Mouse (Mus musculus) kidney, postnatal 0 days (tissue): ENCODE results near the gene Serpina16. TPM values are rescaled to one million over a fixed set of nuclear protein-coding genes. Genes with fewer than 3 reads are reported as not detected.
"Not testable (repeated sequence)": the region's sequence is repeated elsewhere in the genome, so short reads cannot be mapped to it uniquely, and the experiment has no call there.

Source experiments
- ATAC-seq: fragments of 200-750 bp; cut with Nextera tagmentation; replicated peaks from 2 replicates; pipeline ENCODE4 v1.8.0; 2017; ENCODE audit warnings: low read depth, moderate number of reproducible peaks, moderate TSS enrichment, moderate library complexity; ENCODE audit not compliant: low FRiP score
- DNase-seq: peaks from one replicate; pipeline ENCODE4 v3.0.0-alpha.2; 2016; ENCODE audit warnings: low spot score
- H3K27ac ChIP-seq: fragments of 300-500 bp; sonication (generic); 2 replicates; pipeline ENCODE4 v1.5.1; 2014; ENCODE audit warnings: mild to moderate bottlenecking
- H3K27me3 ChIP-seq: fragments of 300-500 bp; sonication (generic); 2 replicates; pipeline ENCODE4 v1.6.1; 2014; ENCODE audit warnings: low read length, mixed read lengths; ENCODE audit not compliant: insufficient read depth
- H3K36me3 ChIP-seq: fragments of 300-500 bp; sonication (generic); 2 replicates; pipeline ENCODE4 v1.6.1; 2014; ENCODE audit warnings: low read length, mixed read lengths; ENCODE audit not compliant: insufficient read depth
- H3K4me1 ChIP-seq: fragments of 300-500 bp; sonication (generic); replicated peaks from 2 replicates; pipeline ENCODE4 v1.6.1; 2014; ENCODE audit warnings: antibody characterized with exemption, low read length, mixed read lengths; ENCODE audit not compliant: insufficient read depth
- H3K4me2 ChIP-seq: fragments of 300-500 bp; sonication (generic); 2 replicates; pipeline ENCODE4 v1.6.1; 2014; ENCODE audit warnings: mild to moderate bottlenecking, low read length, moderate library complexity, mixed read lengths
- H3K4me3 ChIP-seq: fragments of 300-500 bp; sonication (generic); replicated peaks from 2 replicates; pipeline ENCODE4 v1.5.1; 2014; ENCODE audit warnings: low read depth, low read length
- H3K9ac ChIP-seq: fragments of 300-500 bp; sonication (generic); 2 replicates; pipeline ENCODE4 v1.6.1; 2014; ENCODE audit warnings: low read depth, low read length
- H3K9me3 ChIP-seq: fragments of 300-500 bp; sonication (generic); replicated peaks from 2 replicates; pipeline ENCODE4 v1.6.1; 2016; ENCODE audit warnings: low read length, inconsistent platforms, mixed read lengths
- CTCF ChIP-seq: IDR thresholded peaks from 2 replicates; pipeline ENCODE4 v1.5.1; 2016; ENCODE audit warnings: antibody characterized with exemption, low read depth, mild to moderate bottlenecking, moderate library complexity
- WGBS: fragments of 180-500 bp; shearing (Covaris S2); extraction: QIAGEN DNeasy Blood & Tissue Kit; methylation state at CpG from one replicate; pipeline ENCODE4 v1.1.7; 2014; 5-methylcytosine and 5-hydroxymethylcytosine counted together
- polyA plus RNA-seq: library from polyadenylated mRNA; unstranded; fragments of >200 nt; fragmentation: Nextera tagmentation; extraction: Ambion mirVana; gene quantifications from 2 replicates; pipeline ENCODE4 v1.2.1, GENCODE M21; 2015

Serpina16 gene
- polyA plus RNA-seq, 1 experiment from 2014 or later: not detected

GRCm38 (mm10) chr12:103688221-103688814 lies 12.4 kb upstream of the Serpina16 start:
- no peak overlapping the region for H3K4me3 ChIP-seq
- 9% methylated on average over 3 of the region's 3 CpGs for WGBS
- H3K9me3 ChIP-seq: no peaks in the 10 kb centered on the region
- H3K36me3 ChIP-seq: no peaks in the 10 kb centered on the region
- DNase-seq (no peak), ATAC-seq (no peak)
- H3K27ac ChIP-seq: no peak overlapping the region
- no peaks in the 10 kb centered on the region for H3K4me1 ChIP-seq
- TF ChIP-seq CTCF: no peak
- no peak overlapping the region for H3K4me2 ChIP-seq
- no peaks in the 10 kb centered on the region for H3K27me3 ChIP-seq
- H3K9ac ChIP-seq: no peak overlapping the region

- ATAC-seq: no peak
- no peaks in the 10 kb centered on the region for H3K4me1 ChIP-seq
- H3K27me3 ChIP-seq: no peaks in the 10 kb centered on the region
- no peak overlapping the region for H3K4me2 ChIP-seq
- no peaks in the 10 kb centered on the region for H3K36me3 ChIP-seq
- H3K27ac ChIP-seq: no peak overlapping the region
- TF ChIP-seq CTCF: no peak
- no peak overlapping the region for H3K9ac ChIP-seq
- no peaks in the 10 kb centered on the region for H3K9me3 ChIP-seq
- WGBS: 33% methylated on average over 7 of the region's 7 CpGs
- DNase-seq: no peak
- H3K4me3 ChIP-seq: no peak overlapping the region
These were observed 11.1 kb upstream of the Serpina16 start for GRCm38 (mm10) chr12:103687021-103687420.

- ATAC-seq (no peak), DNase-seq (no peak)
- Histone ChIP-seq H3K27me3 (no peaks in the 10 kb centered on the region), H3K9me3 (no peaks in the 10 kb centered on the region), H3K27ac (no peak overlapping the region), H3K4me3 (no peak overlapping the region), H3K4me2 (no peak overlapping the region), H3K36me3 (no peaks in the 10 kb centered on the region), H3K9ac (no peak overlapping the region), H3K4me1 (no peaks in the 10 kb centered on the region)
- WGBS: 70% methylated on average over 3 of the region's 3 CpGs
- TF ChIP-seq CTCF: no peak
These were observed 10.1 kb upstream of the Serpina16 start for GRCm38 (mm10) chr12:103686050-103686449.

- ATAC-seq: no peak
- Histone ChIP-seq H3K9me3 (no peaks in the 10 kb centered on the region), H3K36me3 (no peaks in the 10 kb centered on the region), H3K4me2 (no peak overlapping the region), H3K4me3 (no peak overlapping the region), H3K4me1 (no peaks in the 10 kb centered on the region), H3K27me3 (no peaks in the 10 kb centered on the region), H3K27ac (no peak overlapping the region), H3K9ac (no peak overlapping the region)
- 68% methylated on average over 3 of the region's 3 CpGs for WGBS
- DNase-seq: no peak
- TF ChIP-seq CTCF: no peak
These were observed 9.4 kb upstream of the Serpina16 start for GRCm38 (mm10) chr12:103685386-103685785.

- no peak overlapping the region for H3K4me3 ChIP-seq
- no peak for ATAC-seq
- no peak for DNase-seq
- no peak overlapping the region for H3K4me2 ChIP-seq
- H3K27me3 ChIP-seq: no peaks in the 10 kb centered on the region
- no peak overlapping the region for H3K9ac ChIP-seq
- H3K36me3 ChIP-seq: no peaks in the 10 kb centered on the region
- WGBS: 14% methylated on average over 4 of the region's 4 CpGs
- no peaks in the 10 kb centered on the region for H3K9me3 ChIP-seq
- H3K4me1 ChIP-seq: no peaks in the 10 kb centered on the region
- TF ChIP-seq CTCF: no peak
- no peak overlapping the region for H3K27ac ChIP-seq
These were observed 7.8 kb upstream of the Serpina16 start for GRCm38 (mm10) chr12:103683775-103684174.

GRCm38 (mm10) chr12:103681739-103682138 lies 5.8 kb upstream of the Serpina16 start:
- Histone ChIP-seq H3K9me3 (no peaks in the 10 kb centered on the region), H3K36me3 (no peaks in the 10 kb centered on the region), H3K4me1 (no peaks in the 10 kb centered on the region), H3K9ac (no peak overlapping the region), H3K4me3 (no peak overlapping the region), H3K4me2 (no peak overlapping the region), H3K27ac (no peak overlapping the region), H3K27me3 (no peaks in the 10 kb centered on the region)
- DNase-seq (no peak), ATAC-seq (no peak)
- TF ChIP-seq CTCF: no peak
- 67% methylated on average over 2 of the region's 2 CpGs for WGBS

GRCm38 (mm10) chr12:103681169-103681568 lies 5.2 kb upstream of the Serpina16 start:
- no peaks in the 10 kb centered on the region for H3K27me3 ChIP-seq
- H3K27ac ChIP-seq: no peak overlapping the region
- TF ChIP-seq CTCF: no peak
- no peak overlapping the region for H3K9ac ChIP-seq
- DNase-seq (no peak), ATAC-seq (no peak)
- no peaks in the 10 kb centered on the region for H3K4me1 ChIP-seq
- no peak overlapping the region for H3K4me2 ChIP-seq
- H3K36me3 ChIP-seq: no peaks in the 10 kb centered on the region
- 69% methylated on average over 2 of the region's 2 CpGs for WGBS
- no peaks in the 10 kb centered on the region for H3K9me3 ChIP-seq
- H3K4me3 ChIP-seq: no peak overlapping the region

GRCm38 (mm10) chr12:103679853-103680252 lies 3.9 kb upstream of the Serpina16 start:
- not testable (repeated sequence) for H3K27ac ChIP-seq, H3K4me2 ChIP-seq, H3K36me3 ChIP-seq, H3K9me3 ChIP-seq, H3K27me3 ChIP-seq, H3K4me1 ChIP-seq, DNase-seq, ATAC-seq, H3K9ac ChIP-seq, H3K4me3 ChIP-seq
- 96% methylated on average over 1 of the region's 1 CpGs for WGBS
